Mouse (Mus musculus): ENCODE measurements around the gene March9.

GRCm38 (mm10) chr10:127065981-127066380 lies 6.0 kb upstream of the March9 start:
- TF ChIP-seq CTCF (conservative IDR thresholded peaks at IDR 0.05; ENCODE audit: low read length): no peak
- no peak for TF ChIP-seq POU5F1 (IDR thresholded peaks at IDR 0.05; ENCODE audit: borderline replicate concordance, low read length)

Data from E14TG2a.4 (cell line).